Mouse (Mus musculus) neutrophil, adult 83 days (primary cell): ENCODE data around the gene Olfr744. TPM values are rescaled to one million over a fixed set of nuclear protein-coding genes. Genes with fewer than 3 reads are reported as not detected.

Experiments
- total RNA-seq, 2 experiments: library from RNA; stranded (reverse); gene quantifications; one replicate each; pipeline ENCODE4 v1.2.4; 2023

The Olfr744 gene
- not detected for total RNA-seq

GRCm38 (mm10) chr14:50614579-50614978, at the start of gene Olfr744:
Olfr744 (plus strand) TSS chr14:50614879.

DNA sequence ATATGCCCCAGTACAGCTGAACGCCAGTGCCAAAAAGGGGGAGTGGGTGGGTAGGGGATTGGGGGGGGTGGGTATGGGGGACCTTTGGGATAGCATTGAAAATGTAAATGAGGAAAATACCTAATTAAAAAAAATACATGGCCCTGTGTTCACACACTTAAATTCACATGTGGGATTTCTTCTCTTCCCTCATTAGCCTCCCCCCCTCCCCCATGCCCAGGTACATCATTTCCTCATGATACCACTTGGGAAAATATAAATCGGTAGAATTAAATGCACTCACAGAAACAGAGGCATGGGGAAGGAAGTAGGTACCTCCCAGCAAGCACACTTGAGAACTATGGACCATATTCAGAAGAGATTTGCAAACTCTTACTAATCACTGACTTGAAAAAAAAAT, 24.4 kb downstream of the Olfr744 start, which contains the start of gene Olfr745:
Olfr745 (plus strand) TSS at position 301 of the 400 bp plus-strand sequence.

DNA sequence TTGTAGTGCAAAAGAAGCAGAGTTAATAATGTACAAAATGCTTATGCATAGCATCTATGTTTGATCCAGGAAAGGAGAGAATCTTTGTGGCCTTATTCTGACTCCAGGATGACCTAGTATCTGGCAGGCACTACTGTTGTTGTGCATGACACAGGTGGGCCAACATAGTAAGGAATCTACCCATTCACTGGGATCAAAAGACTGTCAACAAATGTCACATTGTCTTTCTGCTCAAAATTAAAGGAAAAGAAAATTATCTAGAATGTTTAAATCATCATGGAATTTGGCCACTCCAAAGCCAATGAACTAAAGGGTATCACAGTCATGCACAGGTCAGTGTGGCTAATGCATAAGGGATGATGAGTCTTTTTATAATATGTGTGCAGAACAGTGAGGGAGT, 32.1 kb downstream of the Olfr744 start, which contains the start of gene Olfr746:
Olfr746 (plus strand) TSS at position 301 of the 400 bp plus-strand sequence.

Other genes starting within 250 kb of the Olfr744 start
- not detected for gene Olfr736, start 233.7 kb upstream of the Olfr744 start, total RNA-seq
- gene Olfr738, start 207.3 kb upstream of the Olfr744 start, total RNA-seq = not detected
- not detected for gene Olfr739, start 196.3 kb upstream of the Olfr744 start, total RNA-seq
- not detected for gene Olfr740, start 169.3 kb upstream of the Olfr744 start, total RNA-seq
- gene Olfr741, start 142.1 kb upstream of the Olfr744 start, total RNA-seq = not detected
- not detected for gene Olfr742, start 111.3 kb upstream of the Olfr744 start, total RNA-seq
- not detected for gene Olfr743, start 93.0 kb upstream of the Olfr744 start, total RNA-seq
- not detected for gene Olfr745, start 24.5 kb downstream of the Olfr744 start, total RNA-seq
- not detected for gene Olfr746, start 32.2 kb downstream of the Olfr744 start, total RNA-seq
- gene Olfr747, start 78.3 kb downstream of the Olfr744 start, total RNA-seq = not detected
- gene Olfr748, start 92.5 kb downstream of the Olfr744 start, total RNA-seq = not detected
- gene Olfr749, start 130.2 kb downstream of the Olfr744 start, total RNA-seq = not detected
- 10 to 100 TPM; 27.2 to 32.8 TPM for gene Ttc5, start 170.6 kb downstream of the Olfr744 start, total RNA-seq
- under 1 TPM in 1 of 2 experiments, not detected in 1; 0.26 TPM for gene Ccnb1ip1, start 192.9 kb downstream of the Olfr744 start, total RNA-seq
- 10 to 100 TPM; 24.4 to 28.5 TPM for gene Parp2, start 193.0 kb downstream of the Olfr744 start, total RNA-seq